Mouse (Mus musculus) lung, adult 2 months (tissue): Measurements from ENCODE around the gene Ctla4. TPM values are rescaled to one million over a fixed set of nuclear protein-coding genes. Genes with fewer than 3 reads are reported as not detected.

Experiments
- DNase-seq: peaks from one replicate; pipeline ENCODE4 v3.0.0; 2022
- H3K4me1 ChIP-seq: fragments of 200-500 bp; 2 replicates; pipeline ENCODE4 v1.6.1; 2011; ENCODE audit warnings: low read length; ENCODE audit not compliant: control insufficient read depth, insufficient read depth
- H3K4me3 ChIP-seq: fragments of 200-500 bp; replicated peaks from 2 replicates; pipeline ENCODE3; 2011; ENCODE audit warnings: low read depth, mild to moderate bottlenecking, control low read depth, low read length; ENCODE audit errors: extremely low read depth
- CTCF ChIP-seq: fragments of 200-500 bp; IDR thresholded peaks from 2 replicates; pipeline ENCODE4 v1.5.1; 2011; ENCODE audit warnings: mild to moderate bottlenecking, low read length, control low read depth; ENCODE audit not compliant: insufficient read depth
- POLR2A ChIP-seq: fragments of 200-500 bp; IDR thresholded peaks from 2 replicates; pipeline ENCODE4 v1.6.1; 2011; ENCODE audit warnings: low read depth, mild to moderate bottlenecking, control low read depth, low read length, borderline replicate concordance; ENCODE audit errors: extremely low read depth
- WGBS: fragments of 180-500 bp; shearing (Covaris S2); methylation state at CpG from one replicate; pipeline ENCODE4 v1.1.7; 2018; 5-methylcytosine and 5-hydroxymethylcytosine counted together
- polyA plus RNA-seq: library from polyadenylated mRNA; depleted of rRNA; stranded (reverse); fragments of >200 nt; gene quantifications from 2 replicates; pipeline ENCODE4 v1.2.3, GENCODE M21; 2012

The Ctla4 gene
- polyA plus RNA-seq, 1 experiment: 0.18 TPM

DNA sequence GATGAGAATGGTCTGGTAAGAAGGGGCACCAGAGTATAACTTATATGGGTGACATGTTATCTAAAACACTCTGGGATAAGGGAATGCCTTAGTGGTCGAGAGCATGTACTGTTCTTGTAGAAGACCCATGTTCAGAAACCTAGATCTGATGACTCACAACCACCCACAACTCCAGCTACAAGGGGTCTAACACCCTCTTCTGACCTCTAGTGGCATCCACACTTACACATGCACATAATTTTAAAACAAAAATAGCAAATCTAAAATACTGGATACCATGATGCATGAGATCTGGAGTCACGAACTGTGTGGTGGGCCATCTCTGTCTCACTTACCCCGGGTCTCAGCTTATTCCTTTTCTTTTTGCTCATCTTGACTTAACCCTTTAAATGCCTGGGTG is 53.2 kb downstream of the Ctla4 start:
- TF ChIP-seq POLR2A (no peak), CTCF (no peak)
- H3K4me1 ChIP-seq: no peaks in the 10 kb centered on the region
- 71% methylated on average over 3 of the region's 3 CpGs for WGBS
- no peak overlapping the region for H3K4me3 ChIP-seq
- DNase-seq: no peak

DNA sequence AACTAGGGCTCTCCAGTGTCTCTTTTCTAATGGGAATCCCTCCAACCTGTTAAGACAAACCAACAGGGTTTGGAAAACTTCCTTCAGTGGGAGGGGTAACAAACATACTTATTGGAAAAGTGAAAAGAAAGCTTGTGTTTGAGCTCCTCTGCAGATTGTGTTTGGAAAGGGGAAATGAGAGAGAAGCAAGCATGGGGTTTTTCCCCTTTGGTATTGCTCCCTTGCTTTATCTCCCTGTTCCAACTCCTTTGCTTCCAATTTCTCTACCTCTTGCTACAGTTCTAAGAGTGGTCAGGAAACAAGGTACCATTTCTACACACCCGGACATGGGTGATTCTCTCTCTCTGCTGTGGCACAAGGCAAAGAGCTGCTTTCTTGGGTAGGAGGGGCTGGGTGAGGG is 53.8 kb downstream of the Ctla4 start:
- no peak overlapping the region for H3K4me3 ChIP-seq
- no peaks in the 10 kb centered on the region for H3K4me1 ChIP-seq
- no peak for DNase-seq
- 66% methylated on average over 1 of the region's 1 CpGs for WGBS
- TF ChIP-seq CTCF: no peak
- TF ChIP-seq POLR2A: no peak

DNA sequence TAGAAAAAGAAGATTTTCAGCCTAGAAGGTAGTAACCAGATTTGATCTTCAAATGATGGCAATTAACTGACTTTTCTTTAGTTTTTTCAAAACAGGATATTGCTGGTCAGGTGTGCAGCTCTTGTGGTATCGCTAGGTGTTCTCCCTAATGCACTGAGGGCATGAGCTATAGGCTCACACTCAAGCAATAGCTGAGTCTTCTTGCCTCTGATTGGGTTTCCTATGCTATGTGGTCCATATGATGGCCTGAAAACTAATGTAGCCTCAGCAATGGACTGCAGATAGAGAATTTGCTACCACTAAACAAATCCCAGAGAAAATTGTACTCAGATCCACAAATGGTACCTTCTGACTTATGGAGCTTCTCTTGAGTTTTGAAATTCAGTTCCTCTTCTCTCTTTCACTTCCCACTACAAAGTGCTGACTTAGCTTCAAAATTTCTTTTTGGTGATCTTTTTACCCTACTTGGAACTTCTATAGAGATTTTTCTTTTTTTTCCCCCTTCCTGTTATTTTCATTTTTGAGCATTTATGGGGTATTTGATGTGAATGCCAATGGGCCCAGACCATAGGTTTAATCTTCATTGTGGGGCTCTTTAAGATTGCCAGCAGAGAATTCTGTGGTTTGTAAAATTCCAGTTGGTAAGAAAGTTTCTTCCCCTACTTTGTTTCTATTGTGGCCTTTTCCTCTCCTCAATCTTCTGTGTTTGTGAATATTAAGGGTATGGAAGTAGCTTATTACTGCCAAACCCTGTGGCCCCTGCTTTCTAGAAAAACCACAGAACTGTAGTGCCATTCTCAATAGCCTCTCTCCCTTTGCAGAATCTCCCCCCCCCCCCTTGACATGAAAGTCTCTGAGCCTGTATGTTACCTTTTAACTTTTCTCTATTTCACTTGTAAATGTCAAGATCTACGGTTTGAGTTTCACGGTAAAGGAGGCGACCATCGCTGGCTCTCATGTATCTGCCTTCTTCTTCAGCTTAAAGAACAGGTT is 54.6 kb downstream of the Ctla4 start:
- Histone ChIP-seq H3K4me1 (no peaks in the 10 kb centered on the region), H3K4me3 (no peak overlapping the region)
- TF ChIP-seq CTCF (no peak), POLR2A (no peak)
- 83% methylated on average over 5 of the region's 5 CpGs for WGBS
- DNase-seq: no peak

DNA sequence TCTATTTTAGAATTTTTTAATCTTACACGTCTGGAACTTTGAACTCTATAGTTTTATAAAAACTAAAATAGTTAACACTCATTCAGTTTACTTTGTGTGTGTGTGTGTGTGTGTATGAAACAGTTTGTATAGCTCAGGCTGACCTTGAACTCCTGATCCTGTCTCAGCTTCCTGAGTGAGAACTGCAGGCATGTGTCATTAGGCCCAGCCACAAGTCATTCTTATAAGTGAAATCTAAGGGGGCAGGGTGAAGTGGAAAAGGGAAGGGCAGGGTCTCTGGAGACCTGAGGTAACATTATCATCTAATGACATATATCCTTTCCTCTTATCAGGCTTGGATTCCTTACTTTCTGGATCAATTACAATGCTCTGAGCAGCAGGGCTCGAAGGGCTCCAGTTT is 56.1 kb downstream of the Ctla4 start:
- no peak overlapping the region for H3K4me3 ChIP-seq
- H3K4me1 ChIP-seq: no peaks in the 10 kb centered on the region
- TF ChIP-seq POLR2A: no peak
- no peak for TF ChIP-seq CTCF
- DNase-seq: no peak
- 87% methylated on average over 2 of the region's 2 CpGs for WGBS

DNA sequence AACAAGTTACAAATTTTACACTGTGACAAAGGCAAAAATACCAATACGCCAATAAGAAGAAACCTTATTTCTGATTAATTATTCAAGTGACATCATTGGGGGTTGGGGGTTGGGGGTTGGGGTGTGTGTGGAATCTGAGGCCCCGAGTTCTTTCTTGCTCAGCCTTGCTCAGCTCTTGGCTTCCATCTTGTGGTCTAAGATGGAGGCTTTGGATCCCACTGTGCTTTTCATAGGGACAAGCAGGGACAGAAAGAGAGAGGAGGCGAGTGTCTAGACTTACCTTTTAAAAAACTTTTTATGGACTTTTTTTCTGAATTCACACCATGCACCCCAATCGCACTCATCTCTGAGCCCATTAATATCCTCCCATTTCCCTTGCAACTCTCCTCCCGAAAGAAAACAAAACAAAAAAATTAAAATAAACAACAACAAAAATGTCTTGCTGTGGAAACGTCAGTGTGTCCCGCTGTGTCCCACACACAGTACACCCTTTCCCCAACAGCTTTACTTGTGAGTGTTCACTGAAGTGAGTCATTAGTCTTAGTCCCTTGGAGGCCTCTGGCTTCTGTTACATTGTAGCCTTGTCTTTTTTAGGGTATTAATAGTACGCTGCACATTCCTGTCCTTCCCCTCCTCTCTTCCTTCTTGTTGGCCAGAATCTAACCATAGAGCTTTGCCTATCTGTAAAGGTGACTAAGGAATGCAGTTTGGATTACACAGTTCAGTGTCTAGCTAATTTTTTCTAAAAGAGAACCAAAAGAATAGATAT is 59.0 kb downstream of the Ctla4 start:
- TF ChIP-seq POLR2A (no peak), CTCF (no peak)
- WGBS: 79% methylated on average over 8 of the region's 8 CpGs
- Histone ChIP-seq H3K4me1 (no peaks in the 10 kb centered on the region), H3K4me3 (no peak overlapping the region)
- no peak for DNase-seq

DNA sequence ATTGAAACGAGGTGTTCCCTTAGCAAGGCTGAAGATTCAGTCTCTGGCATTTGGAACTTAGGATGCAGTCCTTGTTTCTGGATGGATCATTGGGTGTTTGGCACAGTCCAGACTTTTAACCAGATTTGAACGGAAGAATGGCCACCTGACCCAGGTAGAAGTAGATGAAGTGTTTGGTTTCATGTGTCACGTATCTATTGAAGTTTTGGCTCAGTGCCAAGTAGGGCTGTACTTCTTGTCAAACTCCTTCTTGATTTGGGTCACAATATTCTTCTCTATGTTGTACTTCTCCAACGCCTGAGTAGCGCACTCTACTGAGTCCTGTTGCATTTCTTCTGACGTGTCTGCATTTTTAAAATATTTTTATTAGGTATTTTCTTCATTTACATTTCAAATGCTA is 61.3 kb downstream of the Ctla4 start:
- TF ChIP-seq POLR2A (no peak), CTCF (no peak)
- H3K4me3 ChIP-seq: no peak overlapping the region
- no peak for DNase-seq
- whole genome bisulfite sequencing: 64% methylated on average over 6 of the region's 6 CpGs
- H3K4me1 ChIP-seq: no peaks in the 10 kb centered on the region

DNA sequence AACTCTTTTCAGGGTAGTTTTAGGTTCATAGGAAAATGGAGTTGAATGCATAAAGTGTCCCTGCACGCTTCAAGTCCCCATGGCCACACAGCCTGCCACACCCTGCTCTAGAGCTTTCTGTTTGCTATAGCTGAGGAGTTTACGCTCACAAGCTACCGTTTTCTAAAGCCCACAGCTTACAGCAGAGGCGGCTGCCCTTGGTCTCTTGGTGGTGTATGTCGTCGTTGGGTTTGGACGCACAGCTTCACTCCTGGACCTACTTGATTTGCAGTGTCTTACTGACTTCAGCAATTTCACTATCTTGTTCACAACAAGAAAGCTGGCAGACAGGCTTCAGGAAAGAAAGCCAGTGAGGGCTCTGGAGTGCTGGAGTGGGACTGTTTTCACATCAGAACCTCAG is 66.2 kb downstream of the Ctla4 start:
- H3K4me3 ChIP-seq: no peak overlapping the region
- no peak for DNase-seq

DNA sequence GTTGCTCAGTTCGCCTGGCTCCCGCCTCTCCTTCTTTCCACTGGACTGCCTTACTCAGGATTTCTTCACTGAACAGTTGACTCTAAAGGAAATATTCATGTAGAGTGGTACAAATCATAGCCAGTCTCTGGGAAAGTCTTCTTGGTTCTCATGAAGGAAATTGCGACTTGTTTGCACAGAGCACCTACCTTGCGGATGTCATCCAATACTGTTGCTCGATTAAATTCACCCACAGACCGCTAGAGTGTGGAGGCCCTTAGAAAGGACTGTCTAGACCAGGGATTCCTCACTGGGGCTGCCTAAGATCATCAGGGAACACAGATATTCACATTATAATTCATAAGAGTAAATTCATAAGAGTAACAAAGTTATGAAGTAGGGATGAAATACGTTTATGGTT is 66.9 kb downstream of the Ctla4 start:
- no peak for DNase-seq
- Histone ChIP-seq H3K4me3 (no peak overlapping the region), H3K4me1 (no peaks in the 10 kb centered on the region)
- TF ChIP-seq POLR2A (no peak), CTCF (no peak)
- 90% methylated on average over 7 of the region's 7 CpGs for WGBS

More for the DNA sequence above, 66.2 kb downstream of the Ctla4 start:
- TF ChIP-seq CTCF: no peak
- TF ChIP-seq POLR2A: no peak
- no peaks in the 10 kb centered on the region for H3K4me1 ChIP-seq
- WGBS: 52% methylated on average over 7 of the region's 7 CpGs

DNA sequence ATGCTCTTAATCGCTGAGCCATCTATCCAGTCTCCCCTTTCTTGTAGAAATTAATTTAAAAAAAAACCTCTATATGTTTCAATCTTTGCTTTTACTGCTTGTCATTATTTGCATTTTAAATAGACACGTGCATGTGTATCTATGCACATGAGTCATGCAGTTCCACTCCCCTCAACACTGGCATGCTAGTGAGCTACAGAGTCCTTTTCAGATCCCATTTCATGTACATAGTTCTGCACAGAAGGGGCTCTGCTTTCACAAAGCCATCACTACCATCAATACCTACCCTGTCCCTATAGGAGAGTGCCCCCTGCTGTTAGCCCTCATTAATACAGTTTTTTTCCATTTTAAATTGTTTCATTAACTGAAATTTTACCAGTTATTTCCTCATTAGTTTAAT is 68.0 kb downstream of the Ctla4 start:
- no peaks in the 10 kb centered on the region for H3K4me1 ChIP-seq
- DNase-seq: no peak
- no peak overlapping the region for H3K4me3 ChIP-seq
- 64% methylated on average over 2 of the region's 2 CpGs for whole genome bisulfite sequencing
- TF ChIP-seq CTCF (peak; percentile 25; the same call in 1 of the 2 replicates), POLR2A (no peak)

DNA sequence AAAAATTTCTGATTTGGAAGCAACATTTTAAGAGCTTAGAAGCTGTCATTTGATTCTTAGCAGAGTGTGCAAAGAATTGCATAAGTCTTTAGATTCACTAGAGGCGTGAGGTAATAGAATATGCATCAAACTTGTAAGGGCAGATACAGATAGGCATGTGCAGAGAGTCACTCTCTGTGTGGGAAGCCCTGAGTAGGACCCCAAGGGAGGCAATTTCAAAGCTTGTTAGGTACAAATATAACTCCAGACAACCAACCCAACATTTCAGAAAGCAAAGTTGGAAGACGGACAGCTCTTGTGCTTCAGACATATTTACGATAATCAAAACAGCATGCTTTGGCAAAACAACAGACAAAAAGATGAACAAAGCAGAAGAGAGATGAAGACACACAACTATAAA is 68.4 kb downstream of the Ctla4 start:
- TF ChIP-seq CTCF (no peak), POLR2A (no peak)
- Histone ChIP-seq H3K4me3 (no peak overlapping the region), H3K4me1 (peaks cover 3% of the 10 kb centered on the region; the same call in 1 of the 2 replicates)
- DNase-seq: no peak
- WGBS: 91% methylated on average over 3 of the region's 3 CpGs
